Mouse (Mus musculus): ENCODE measurements around the gene Lta. TPM values are rescaled to one million over a fixed set of nuclear protein-coding genes. Genes with fewer than 3 reads are reported as not detected.

Lta gene
- polyA plus RNA-seq, 1 experiment from 2014 or later, result not detected

GRCm38 (mm10) chr17:35194844-35195630 is 10.1 kb downstream of the Lta start:
- Histone ChIP-seq H3K4me2 (ENCODE audit: low read depth, low read length) (peak overlapping the region; percentile 76), H3K9ac (ENCODE audit: low read depth, low read length) (peak overlapping the region; percentile 55), H3K27ac (ENCODE audit: low read length) (peak overlapping the region; percentile 24; the same call in 1 of the 2 replicates), H3K36me3 (ENCODE audit: control insufficient read depth, insufficient read depth) (no peaks in the 10 kb centered on the region), H3K4me3 (ENCODE audit: low read depth, low read length) (peak overlapping the region; percentile 55), H3K9me3 (replicated peaks; ENCODE audit: control insufficient read depth, low read length) (no peaks in the 10 kb centered on the region), H3K27me3 (ENCODE audit: control insufficient read depth, insufficient read depth, low read depth, low read length) (peaks cover 31% of the 10 kb centered on the region), H3K4me1 (ENCODE audit: control insufficient read depth, low read depth, low read length) (peaks cover 11% of the 10 kb centered on the region)
- 35% methylated on average over 18 of the region's 19 CpGs for WGBS (ENCODE audit: insufficient replicate concordance)
- ATAC-seq (ENCODE audit: low read depth), result peak; percentile 10; the same call in 1 of the 2 replicates

- no peak for ATAC-seq (ENCODE audit: low read depth)
- Histone ChIP-seq H3K36me3 (ENCODE audit: control insufficient read depth, insufficient read depth) (no peaks in the 10 kb centered on the region), H3K9me3 (replicated peaks; ENCODE audit: control insufficient read depth, low read length) (no peaks in the 10 kb centered on the region), H3K27me3 (ENCODE audit: control insufficient read depth, insufficient read depth, low read depth, low read length) (peaks cover 31% of the 10 kb centered on the region), H3K4me2 (ENCODE audit: low read depth, low read length) (peak within 1 kb of the TSS; percentile 76), H3K4me3 (ENCODE audit: low read depth, low read length) (peak within 1 kb of the TSS; percentile 55), H3K27ac (ENCODE audit: low read length) (peak within 1 kb of the TSS; percentile 34), H3K9ac (ENCODE audit: low read depth, low read length) (peak within 1 kb of the TSS; percentile 55), H3K4me1 (ENCODE audit: control insufficient read depth, low read depth, low read length) (peaks cover 12% of the 10 kb centered on the region)
- 37% methylated on average over 27 of the region's 28 CpGs for WGBS (ENCODE audit: insufficient replicate concordance)
These were observed 11.0 kb downstream of the Lta start, which contains the start of gene Ltb for GRCm38 (mm10) chr17:35193881-35194843. Gene Ltb (plus strand): TSS chr17:35194439.

DNA sequence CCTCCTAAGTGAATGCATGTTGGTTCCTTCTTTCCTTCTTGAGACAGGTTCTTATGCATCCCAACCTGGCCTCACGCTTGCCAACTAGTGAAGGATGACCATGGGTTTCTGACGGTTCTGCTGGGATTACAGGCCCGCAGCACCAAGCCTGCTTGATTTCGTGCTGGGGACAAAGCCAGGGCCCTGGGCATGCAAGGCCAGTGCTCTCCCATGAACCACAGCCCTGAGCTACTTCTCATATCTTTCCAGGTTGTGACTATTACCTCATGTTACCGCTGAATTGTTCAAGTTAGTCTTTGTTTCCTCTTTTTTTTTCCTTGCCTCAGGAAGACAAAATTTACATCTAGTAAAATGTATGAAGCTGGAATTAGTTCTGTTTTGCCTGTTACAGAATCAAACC is 12.2 kb downstream of the Lta start:
- Histone ChIP-seq H3K36me3 (ENCODE audit: control insufficient read depth, insufficient read depth) (no peaks in the 10 kb centered on the region), H3K9me3 (replicated peaks; ENCODE audit: control insufficient read depth, low read length) (no peaks in the 10 kb centered on the region), H3K27me3 (ENCODE audit: control insufficient read depth, insufficient read depth, low read depth, low read length) (peaks cover 31% of the 10 kb centered on the region), H3K4me2 (ENCODE audit: low read depth, low read length) (no peak overlapping the region), H3K4me1 (ENCODE audit: control insufficient read depth, low read depth, low read length) (peaks cover 12% of the 10 kb centered on the region), H3K9ac (ENCODE audit: low read depth, low read length) (no peak overlapping the region), H3K27ac (ENCODE audit: low read length) (peak overlapping the region; percentile 64), H3K4me3 (ENCODE audit: low read depth, low read length) (no peak overlapping the region)
- 40% methylated on average over 5 of the region's 5 CpGs for WGBS (ENCODE audit: insufficient replicate concordance)
- no peak for ATAC-seq (ENCODE audit: low read depth)

- Histone ChIP-seq H3K9ac (ENCODE audit: low read depth, low read length) (no peak overlapping the region), H3K27ac (ENCODE audit: low read length) (no peak overlapping the region; the same call in 1 of the 2 replicates), H3K4me1 (ENCODE audit: control insufficient read depth, low read depth, low read length) (peaks cover 12% of the 10 kb centered on the region), H3K4me3 (ENCODE audit: low read depth, low read length) (no peak overlapping the region), H3K36me3 (ENCODE audit: control insufficient read depth, insufficient read depth) (no peaks in the 10 kb centered on the region), H3K4me2 (ENCODE audit: low read depth, low read length) (no peak overlapping the region), H3K27me3 (ENCODE audit: control insufficient read depth, insufficient read depth, low read depth, low read length) (peaks cover 28% of the 10 kb centered on the region), H3K9me3 (replicated peaks; ENCODE audit: control insufficient read depth, low read length) (no peaks in the 10 kb centered on the region)
- no peak for ATAC-seq (ENCODE audit: low read depth)
- 38% methylated on average over 2 of the region's 2 CpGs for WGBS (ENCODE audit: insufficient replicate concordance)
These were observed 13.4 kb downstream of the Lta start for GRCm38 (mm10) chr17:35191723-35192122.

DNA sequence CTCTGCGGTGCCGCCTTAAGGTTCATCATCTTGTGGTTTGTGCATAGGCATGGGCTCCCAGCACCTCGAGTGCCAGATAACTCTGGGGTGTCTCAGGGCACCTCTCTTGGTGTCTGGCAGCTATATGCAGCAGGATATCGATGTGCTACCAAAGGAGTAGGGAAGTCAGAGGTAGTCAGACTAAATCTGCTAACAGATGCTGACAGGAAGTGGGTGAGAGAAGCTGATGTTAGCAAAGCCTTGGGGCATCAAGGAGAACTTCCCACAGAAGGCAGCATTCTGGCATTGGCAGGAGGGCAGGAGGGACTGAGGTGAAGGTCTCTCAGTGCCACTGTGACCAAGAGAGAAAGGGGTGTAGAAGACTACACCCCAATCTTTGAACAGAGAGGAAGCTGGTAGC is 15.1 kb downstream of the Lta start:
- ATAC-seq (ENCODE audit: low read depth), result no peak
- no peaks in the 10 kb centered on the region for H3K9me3 ChIP-seq (replicated peaks; ENCODE audit: control insufficient read depth, low read length)
- no peak overlapping the region for H3K4me3 ChIP-seq (ENCODE audit: low read depth, low read length)
- peaks cover 14% of the 10 kb centered on the region for H3K4me1 ChIP-seq (ENCODE audit: control insufficient read depth, low read depth, low read length)
- no peaks in the 10 kb centered on the region for H3K36me3 ChIP-seq (ENCODE audit: control insufficient read depth, insufficient read depth)
- H3K27ac ChIP-seq (ENCODE audit: low read length), result peak overlapping the region; percentile 80
- no peak overlapping the region for H3K4me2 ChIP-seq (ENCODE audit: low read depth, low read length)
- 12% methylated on average over 4 of the region's 4 CpGs for WGBS (ENCODE audit: insufficient replicate concordance)
- peaks cover 12% of the 10 kb centered on the region for H3K27me3 ChIP-seq (ENCODE audit: control insufficient read depth, insufficient read depth, low read depth, low read length)
- no peak overlapping the region for H3K9ac ChIP-seq (ENCODE audit: low read depth, low read length)

- Histone ChIP-seq H3K27me3 (ENCODE audit: control insufficient read depth, insufficient read depth, low read depth, low read length) (peaks cover 3% of the 10 kb centered on the region), H3K4me3 (ENCODE audit: low read depth, low read length) (no peak overlapping the region), H3K9me3 (replicated peaks; ENCODE audit: control insufficient read depth, low read length) (no peaks in the 10 kb centered on the region), H3K4me1 (ENCODE audit: control insufficient read depth, low read depth, low read length) (peaks cover 11% of the 10 kb centered on the region), H3K36me3 (ENCODE audit: control insufficient read depth, insufficient read depth) (no peaks in the 10 kb centered on the region), H3K4me2 (ENCODE audit: low read depth, low read length) (0 out of 2 replicates have a peak overlapping the region, but pooled peaks have one; percentile 0), H3K27ac (ENCODE audit: low read length) (peak overlapping the region; percentile 80), H3K9ac (ENCODE audit: low read depth, low read length) (no peak overlapping the region)
- WGBS (ENCODE audit: insufficient replicate concordance), result 3% methylated on average over 1 of the region's 1 CpGs
- peak; percentile 20; the same call in 1 of the 2 replicates for ATAC-seq (ENCODE audit: low read depth)
These were observed 16.0 kb downstream of the Lta start for GRCm38 (mm10) chr17:35189186-35189585.

GRCm38 (mm10) chr17:35187959-35188610 is 17.1 kb downstream of the Lta start, which contains the start of gene Lst1:
Gene Lst1 (minus strand): TSS chr17:35188439.
- WGBS (ENCODE audit: insufficient replicate concordance), result 28% methylated on average over 7 of the region's 7 CpGs
- H3K4me3 ChIP-seq (ENCODE audit: low read depth, low read length), result peak within 1 kb of the TSS; percentile 32
- H3K9me3 ChIP-seq (replicated peaks; ENCODE audit: control insufficient read depth, low read length), result no peaks in the 10 kb centered on the region
- H3K4me2 ChIP-seq (ENCODE audit: low read depth, low read length), result peak within 1 kb of the TSS; percentile 30; the same call in 1 of the 2 replicates
- no peaks in the 10 kb centered on the region for H3K27me3 ChIP-seq (ENCODE audit: control insufficient read depth, insufficient read depth, low read depth, low read length)
- H3K36me3 ChIP-seq (ENCODE audit: control insufficient read depth, insufficient read depth), result no peaks in the 10 kb centered on the region
- H3K27ac ChIP-seq (ENCODE audit: low read length), result peak within 1 kb of the TSS; percentile 80
- ATAC-seq (ENCODE audit: low read depth), result no peak
- peaks cover 11% of the 10 kb centered on the region for H3K4me1 ChIP-seq (ENCODE audit: control insufficient read depth, low read depth, low read length)
- H3K9ac ChIP-seq (ENCODE audit: low read depth, low read length), result no peak within 1 kb of the TSS

GRCm38 (mm10) chr17:35187345-35187744 is 17.8 kb downstream of the Lta start:
- no peak for ATAC-seq (ENCODE audit: low read depth)
- H3K4me2 ChIP-seq (ENCODE audit: low read depth, low read length), result peak overlapping the region; percentile 30; the same call in 1 of the 2 replicates
- H3K27ac ChIP-seq (ENCODE audit: low read length), result peak overlapping the region; percentile 80
- H3K9ac ChIP-seq (ENCODE audit: low read depth, low read length), result no peak overlapping the region
- peaks cover 11% of the 10 kb centered on the region for H3K4me1 ChIP-seq (ENCODE audit: control insufficient read depth, low read depth, low read length)
- 52% methylated on average over 4 of the region's 4 CpGs for WGBS (ENCODE audit: insufficient replicate concordance)
- no peaks in the 10 kb centered on the region for H3K27me3 ChIP-seq (ENCODE audit: control insufficient read depth, insufficient read depth, low read depth, low read length)
- H3K36me3 ChIP-seq (ENCODE audit: control insufficient read depth, insufficient read depth), result no peaks in the 10 kb centered on the region
- peak overlapping the region; percentile 56 for H3K4me3 ChIP-seq (ENCODE audit: low read depth, low read length)
- H3K9me3 ChIP-seq (replicated peaks; ENCODE audit: control insufficient read depth, low read length), result no peaks in the 10 kb centered on the region
